Mouse (Mus musculus) heart, embryonic 16.5 days (tissue): ENCODE results near the gene Sync. TPM values are rescaled to one million over a fixed set of nuclear protein-coding genes. Genes with fewer than 3 reads are reported as not detected.
A peak's percentile ranks its signal among the peaks of the same experiment; 100 is the strongest.

Experiments used
- ATAC-seq: fragments of 200-750 bp; cut with Nextera tagmentation; replicated peaks from 2 replicates; pipeline ENCODE4 v1.8.0; 2017; ENCODE audit warnings: moderate number of reproducible peaks; ENCODE audit not compliant: insufficient read depth, low FRiP score; ENCODE audit errors: extremely low read depth
- H3K27ac ChIP-seq: fragments of 300-500 bp; sonication (generic); 2 replicates; pipeline ENCODE4 v1.5.1; 2014; ENCODE audit warnings: mild to moderate bottlenecking, low read length, control low read depth, moderate library complexity
- H3K27me3 ChIP-seq: fragments of 300-500 bp; sonication (generic); 2 replicates; pipeline ENCODE4 v1.6.1; 2014; ENCODE audit warnings: low read length, mixed read lengths; ENCODE audit not compliant: control insufficient read depth, insufficient read depth
- H3K36me3 ChIP-seq: fragments of 300-500 bp; sonication (generic); 2 replicates; pipeline ENCODE4 v1.6.1; 2014; ENCODE audit not compliant: control insufficient read depth, insufficient read depth
- H3K4me1 ChIP-seq: fragments of 300-500 bp; sonication (generic); 2 replicates; pipeline ENCODE4 v1.6.1; 2014; ENCODE audit warnings: low read length, mixed read lengths; ENCODE audit not compliant: control insufficient read depth, insufficient read depth
- H3K4me2 ChIP-seq: fragments of 300-500 bp; sonication (generic); 2 replicates; pipeline ENCODE4 v1.6.1; 2014; ENCODE audit warnings: low read depth, mild to moderate bottlenecking, control low read depth, low read length
- H3K4me3 ChIP-seq: fragments of 300-500 bp; sonication (generic); 2 replicates; pipeline ENCODE4 v1.5.1; 2014; ENCODE audit warnings: mild to moderate bottlenecking, control low read depth, low read length
- H3K9ac ChIP-seq: fragments of 300-500 bp; sonication (generic); 2 replicates; pipeline ENCODE4 v1.6.1; 2014; ENCODE audit warnings: low read length, control low read depth
- H3K9me3 ChIP-seq: fragments of 300-500 bp; sonication (generic); replicated peaks from 2 replicates; pipeline ENCODE4 v1.6.1; 2016; ENCODE audit warnings: low read length; ENCODE audit not compliant: control insufficient read depth
- WGBS: fragments of 180-500 bp; shearing (Covaris S2); extraction: QIAGEN DNeasy Blood & Tissue Kit; methylation state at CpG from one replicate; pipeline ENCODE4 v1.1.7; 2014; 5-methylcytosine and 5-hydroxymethylcytosine counted together
- polyA plus RNA-seq: library from polyadenylated mRNA; unstranded; fragments of >200 nt; fragmentation: Nextera tagmentation; extraction: Ambion mirVana; gene quantifications from 2 replicates; pipeline ENCODE4 v1.2.1, GENCODE M21; 2015

Gene Sync
- 1.8 and 1.9 TPM in 2 replicates for polyA plus RNA-seq

DNA sequence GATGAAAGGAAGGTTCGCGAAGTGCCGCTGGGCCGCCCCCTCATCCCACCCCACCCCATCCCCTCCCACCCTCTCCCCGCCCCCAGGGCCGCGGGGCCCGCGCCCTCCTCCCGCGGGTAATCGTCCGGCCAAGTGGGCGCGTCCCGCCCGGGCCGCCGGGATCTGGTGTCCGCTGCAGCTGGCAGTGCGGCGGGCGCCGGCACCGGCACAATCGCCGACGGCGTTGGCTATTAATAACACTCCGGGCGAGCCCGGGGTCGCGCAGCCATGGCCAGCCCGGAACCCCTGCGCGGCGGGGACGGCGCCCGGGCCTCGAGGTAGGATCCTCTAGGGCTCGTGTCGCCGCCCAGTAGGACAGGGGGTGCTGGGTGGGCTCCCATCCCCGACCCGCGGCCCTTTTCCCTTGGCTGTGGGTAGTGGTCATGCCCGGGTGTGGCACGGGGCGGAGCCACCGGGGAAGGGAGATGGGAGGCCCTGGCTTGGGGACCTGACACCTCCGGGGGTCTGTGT is at the start of gene Sync:
TSS of gene Sync (plus strand) at position 146 of the 510 bp plus-strand sequence.
- no peaks in the 10 kb centered on the region for H3K36me3 ChIP-seq
- H3K27ac ChIP-seq = peak within 1 kb of the TSS; percentile 59
- peak; percentile 68 for ATAC-seq
- H3K4me3 ChIP-seq = peak within 1 kb of the TSS; percentile 67
- WGBS = 1% methylated on average over 40 of the region's 53 CpGs
- no peaks in the 10 kb centered on the region for H3K9me3 ChIP-seq
- peak within 1 kb of the TSS; percentile 76 for H3K9ac ChIP-seq
- peaks cover 13% of the 10 kb centered on the region for H3K4me1 ChIP-seq
- H3K4me2 ChIP-seq = peak within 1 kb of the TSS; percentile 96
- H3K27me3 ChIP-seq = peaks cover 10% of the 10 kb centered on the region

- H3K4me2 ChIP-seq = peak overlapping the region; percentile 99
- 16% methylated on average over 21 of the region's 21 CpGs for WGBS
- H3K36me3 ChIP-seq = no peaks in the 10 kb centered on the region
- peak overlapping the region; percentile 69 for H3K4me3 ChIP-seq
- peaks cover 36% of the 10 kb centered on the region for H3K27me3 ChIP-seq
- H3K4me1 ChIP-seq = peaks cover 34% of the 10 kb centered on the region
- no peaks in the 10 kb centered on the region for H3K9me3 ChIP-seq
- H3K27ac ChIP-seq = no peak overlapping the region
- H3K9ac ChIP-seq = 0 out of 2 replicates have a peak overlapping the region, but pooled peaks have one; percentile 6
- ATAC-seq = no peak
Measured at GRCm38 (mm10) chr4:129237843-129238441, 49.5 kb upstream of the Sync start.

- H3K9me3 ChIP-seq = no peaks in the 10 kb centered on the region
- peaks cover 34% of the 10 kb centered on the region for H3K4me1 ChIP-seq
- H3K4me3 ChIP-seq = peak overlapping the region; percentile 69
- H3K4me2 ChIP-seq = peak overlapping the region; percentile 99
- H3K9ac ChIP-seq = peak overlapping the region; percentile 74
- peaks cover 30% of the 10 kb centered on the region for H3K27me3 ChIP-seq
- ATAC-seq = no peak
- under 1% methylated on average over 23 of the region's 23 CpGs for WGBS
- H3K27ac ChIP-seq = no peak overlapping the region
- H3K36me3 ChIP-seq = no peaks in the 10 kb centered on the region
Measured at GRCm38 (mm10) chr4:129238579-129239016, 48.8 kb upstream of the Sync start.

DNA sequence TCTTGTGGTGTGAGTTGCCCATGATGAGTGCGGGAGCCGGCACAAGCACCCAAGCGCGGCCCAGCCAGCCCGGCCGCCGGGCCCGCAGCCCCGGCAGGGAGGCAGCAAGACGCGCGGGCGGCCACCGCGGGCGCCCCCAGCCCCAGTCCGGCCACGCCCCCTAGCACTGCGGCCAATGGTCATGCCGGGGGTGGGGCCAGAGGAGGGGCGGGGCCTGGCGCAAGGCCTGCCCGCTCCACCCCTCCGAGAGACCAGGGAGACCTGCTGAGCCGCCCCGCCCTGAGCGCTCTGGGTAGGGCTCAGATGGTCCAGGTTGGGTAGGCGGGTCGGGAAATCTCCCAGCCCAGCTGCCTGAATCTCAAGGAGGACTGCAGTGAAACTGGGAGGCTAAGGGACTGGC is 48.3 kb upstream of the Sync start:
- 2% methylated on average over 14 of the region's 29 CpGs for WGBS
- peak overlapping the region; percentile 99 for H3K4me2 ChIP-seq
- no peak overlapping the region for H3K27ac ChIP-seq
- no peaks in the 10 kb centered on the region for H3K9me3 ChIP-seq
- peak overlapping the region; percentile 74 for H3K9ac ChIP-seq
- peak; percentile 80 for ATAC-seq
- no peaks in the 10 kb centered on the region for H3K36me3 ChIP-seq
- peaks cover 34% of the 10 kb centered on the region for H3K4me1 ChIP-seq
- H3K4me3 ChIP-seq = peak overlapping the region; percentile 69
- H3K27me3 ChIP-seq = peaks cover 29% of the 10 kb centered on the region

DNA sequence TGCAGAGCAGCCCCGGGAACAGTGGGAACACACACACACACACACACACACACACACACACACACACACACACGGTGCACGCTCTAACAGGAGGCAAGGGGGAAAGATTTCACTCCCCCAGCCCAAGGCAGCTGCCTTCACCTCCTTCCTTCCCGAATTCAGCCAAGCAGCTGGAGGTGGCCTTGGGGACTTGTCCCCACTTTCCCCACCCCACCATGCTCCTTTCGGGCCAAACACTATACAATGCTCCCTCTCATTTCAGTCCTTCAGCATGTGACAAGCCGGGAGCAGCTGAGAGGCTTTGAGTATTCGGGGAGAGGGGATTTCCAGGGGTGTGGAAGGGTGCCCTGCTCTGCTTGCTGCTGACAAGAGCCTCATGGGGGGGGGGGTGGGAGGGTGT is 45.5 kb upstream of the Sync start:
- Histone ChIP-seq H3K36me3 (no peaks in the 10 kb centered on the region), H3K27me3 (peaks cover 45% of the 10 kb centered on the region), H3K4me2 (no peak overlapping the region), H3K27ac (no peak overlapping the region), H3K4me3 (no peak overlapping the region), H3K9ac (no peak overlapping the region), H3K9me3 (no peaks in the 10 kb centered on the region), H3K4me1 (peaks cover 19% of the 10 kb centered on the region)
- no peak for ATAC-seq
- WGBS = 41% methylated on average over 7 of the region's 7 CpGs

- H3K4me2 ChIP-seq = no peak overlapping the region
- 46% methylated on average over 4 of the region's 4 CpGs for WGBS
- H3K9me3 ChIP-seq = no peaks in the 10 kb centered on the region
- ATAC-seq = 0 out of 2 replicates have a peak, but pooled peaks have one; percentile 16
- no peak overlapping the region for H3K9ac ChIP-seq
- H3K4me3 ChIP-seq = no peak overlapping the region
- H3K36me3 ChIP-seq = no peaks in the 10 kb centered on the region
- peaks cover 21% of the 10 kb centered on the region for H3K4me1 ChIP-seq
- peaks cover 45% of the 10 kb centered on the region for H3K27me3 ChIP-seq
- H3K27ac ChIP-seq = no peak overlapping the region
Measured at GRCm38 (mm10) chr4:129242327-129242726, 45.1 kb upstream of the Sync start.

DNA sequence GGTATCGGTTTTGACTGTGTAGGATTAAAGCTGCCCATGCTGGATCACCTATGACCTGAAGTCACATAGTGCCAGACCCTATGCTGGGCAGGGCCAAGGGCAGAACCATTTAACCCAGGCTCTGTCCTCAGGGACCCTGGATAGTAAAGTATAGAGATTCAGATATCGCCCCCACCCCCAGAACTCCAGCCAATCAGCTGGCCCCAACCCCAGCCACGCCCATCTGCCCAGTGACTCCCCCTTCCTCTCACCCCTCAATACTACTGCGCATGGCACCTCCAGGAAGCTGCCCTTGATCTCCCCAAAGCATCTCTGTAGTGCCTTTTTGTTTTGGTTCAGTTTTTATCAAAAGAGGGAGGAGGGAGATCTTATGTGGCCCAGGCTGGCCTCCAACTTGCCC is 44.7 kb upstream of the Sync start:
- Histone ChIP-seq H3K36me3 (no peaks in the 10 kb centered on the region), H3K27me3 (peaks cover 45% of the 10 kb centered on the region), H3K4me2 (no peak overlapping the region), H3K9ac (no peak overlapping the region), H3K4me3 (no peak overlapping the region), H3K4me1 (peaks cover 24% of the 10 kb centered on the region), H3K27ac (no peak overlapping the region), H3K9me3 (no peaks in the 10 kb centered on the region)
- ATAC-seq = no peak
- WGBS = 46% methylated on average over 4 of the region's 4 CpGs

DNA sequence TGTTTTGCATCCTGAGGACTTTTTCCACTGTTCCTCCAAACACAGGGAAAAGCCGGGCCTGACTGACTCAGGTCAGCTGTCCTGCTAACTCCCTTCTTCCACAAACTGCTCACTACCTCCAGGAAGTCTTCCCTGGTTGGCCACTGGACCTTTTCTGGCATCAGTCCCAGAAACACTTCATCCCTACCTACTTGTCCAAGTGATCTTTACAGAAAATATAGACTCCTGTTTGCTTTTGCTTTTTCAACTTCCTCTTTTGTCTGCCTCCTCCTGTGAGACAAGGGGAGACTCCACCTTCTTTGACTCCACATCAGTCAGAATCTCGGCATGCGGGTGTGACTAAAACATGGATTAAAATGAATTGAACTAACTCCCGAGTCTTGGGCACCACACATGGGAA is 42.6 kb upstream of the Sync start:
- Histone ChIP-seq H3K4me2 (no peak overlapping the region), H3K36me3 (no peaks in the 10 kb centered on the region), H3K27ac (no peak overlapping the region), H3K9me3 (no peaks in the 10 kb centered on the region), H3K4me1 (peaks cover 10% of the 10 kb centered on the region; the same call in 1 of the 2 replicates), H3K9ac (no peak overlapping the region), H3K4me3 (no peak overlapping the region), H3K27me3 (peaks cover 56% of the 10 kb centered on the region)
- WGBS = 37% methylated on average over 4 of the region's 4 CpGs
- ATAC-seq = no peak
